Mouse (Mus musculus) gastrocnemius, adult 8-10 months (tissue): Measurements from ENCODE around the gene Hivep2. TPM values are rescaled to one million over a fixed set of nuclear protein-coding genes. Genes with fewer than 3 reads are reported as not detected.

Source experiments
- DNase-seq, 2 experiments: peaks; one replicate each; pipeline ENCODE4 v3.0.0; 2022; ENCODE audit warnings: low spot score in 2 of 2
- total RNA-seq, 4 experiments: library from RNA; stranded (reverse); gene quantifications; 2 replicates each; pipeline ENCODE4 v1.2.4; 2022

The Hivep2 gene
- total RNA-seq, 4 experiments from 2014 or later: 41.4 to 60.4 (median 54.1) TPM

- no peak for DNase-seq
These were observed 81.8 kb downstream of the Hivep2 start for GRCm38 (mm10) chr10:14047661-14048060.

GRCm38 (mm10) chr10:14048322-14048915, 82.5 kb downstream of the Hivep2 start:
- DNase-seq: peak in 1 of 2 experiments; percentile 46

- DNase-seq: peak in 1 of 2 experiments; percentile 37
These were observed 83.1 kb downstream of the Hivep2 start for GRCm38 (mm10) chr10:14048916-14049445.

GRCm38 (mm10) chr10:14049686-14050085, 83.8 kb downstream of the Hivep2 start:
- no peak for DNase-seq

GRCm38 (mm10) chr10:14050586-14050985, 84.7 kb downstream of the Hivep2 start:
- no peak for DNase-seq

GRCm38 (mm10) chr10:14052109-14052689, 86.3 kb downstream of the Hivep2 start:
- no peak for DNase-seq

- DNase-seq: no peak
These were observed 89.0 kb downstream of the Hivep2 start for GRCm38 (mm10) chr10:14054860-14055259.

- peak in 1 of 2 experiments; percentile 50 for DNase-seq
These were observed 89.7 kb downstream of the Hivep2 start for GRCm38 (mm10) chr10:14055533-14055981.

GRCm38 (mm10) chr10:14056057-14056456, 90.2 kb downstream of the Hivep2 start:
- no peak for DNase-seq

GRCm38 (mm10) chr10:14056584-14057451, 90.9 kb downstream of the Hivep2 start:
- DNase-seq: peak; percentile 62 to 68

- no peak for DNase-seq
These were observed 92.1 kb downstream of the Hivep2 start for GRCm38 (mm10) chr10:14057841-14058605.

- no peak for DNase-seq
These were observed 92.9 kb downstream of the Hivep2 start for GRCm38 (mm10) chr10:14058742-14059141.

GRCm38 (mm10) chr10:14059581-14059980, 93.7 kb downstream of the Hivep2 start:
- no peak for DNase-seq

GRCm38 (mm10) chr10:14060302-14060701, 94.4 kb downstream of the Hivep2 start:
- DNase-seq: no peak

GRCm38 (mm10) chr10:14063226-14063625, 97.4 kb downstream of the Hivep2 start:
- no peak for DNase-seq

- no peak for DNase-seq
These were observed 99.0 kb downstream of the Hivep2 start for GRCm38 (mm10) chr10:14064759-14065395.

GRCm38 (mm10) chr10:14067802-14068201, 101.9 kb downstream of the Hivep2 start:
- DNase-seq: no peak

- DNase-seq: no peak
These were observed 104.7 kb downstream of the Hivep2 start for GRCm38 (mm10) chr10:14070498-14071079.

GRCm38 (mm10) chr10:14072504-14072903, 106.6 kb downstream of the Hivep2 start:
- no peak for DNase-seq

GRCm38 (mm10) chr10:14075767-14076166, 109.9 kb downstream of the Hivep2 start:
- no peak for DNase-seq
